Mouse (Mus musculus) intestine, embryonic 15.5 days (tissue): ENCODE data around the gene Tvp23b. TPM values are rescaled to one million over a fixed set of nuclear protein-coding genes. Genes with fewer than 3 reads are reported as not detected.
A peak's percentile ranks its signal among the peaks of the same experiment; 100 is the strongest.

Experiments used
- ATAC-seq: fragments of 200-750 bp; cut with Nextera tagmentation; 2 replicates; pipeline ENCODE4 v1.8.0; 2017; ENCODE audit warnings: moderate TSS enrichment, moderate library complexity
- H3K27ac ChIP-seq: fragments of 300-500 bp; sonication (generic); 2 replicates; pipeline ENCODE4 v1.5.1; 2015; ENCODE audit warnings: mild to moderate bottlenecking, inconsistent platforms
- H3K27me3 ChIP-seq: fragments of 300-500 bp; sonication (generic); replicated peaks from 2 replicates; pipeline ENCODE4 v1.6.1; 2015; ENCODE audit warnings: inconsistent platforms
- H3K36me3 ChIP-seq: fragments of 300-500 bp; sonication (generic); 2 replicates; pipeline ENCODE4 v1.6.1; 2015; ENCODE audit warnings: inconsistent platforms
- H3K4me1 ChIP-seq: fragments of 300-500 bp; sonication (generic); replicated peaks from 2 replicates; pipeline ENCODE4 v1.6.1; 2015; ENCODE audit warnings: inconsistent platforms
- H3K4me2 ChIP-seq: fragments of 300-500 bp; sonication (generic); replicated peaks from 2 replicates; pipeline ENCODE4 v1.6.1; 2015; ENCODE audit warnings: mild to moderate bottlenecking, inconsistent platforms
- H3K4me3 ChIP-seq: fragments of 300-500 bp; sonication (generic); replicated peaks from 2 replicates; pipeline ENCODE4 v1.5.1; 2015; ENCODE audit warnings: inconsistent platforms
- H3K9ac ChIP-seq: fragments of 300-500 bp; sonication (generic); 2 replicates; pipeline ENCODE4 v1.6.1; 2015; ENCODE audit warnings: inconsistent platforms
- H3K9me3 ChIP-seq: fragments of 300-500 bp; sonication (generic); 2 replicates; pipeline ENCODE4 v1.6.1; 2016; ENCODE audit warnings: inconsistent platforms
- WGBS: fragments of 180-500 bp; shearing (Covaris S2); methylation state at CpG from one replicate; pipeline ENCODE4 v1.1.7; 2015; 5-methylcytosine and 5-hydroxymethylcytosine counted together
- polyA plus RNA-seq: library from polyadenylated mRNA; unstranded; fragments of >200 nt; fragmentation: Nextera tagmentation; extraction: Ambion mirVana; gene quantifications from 2 replicates; pipeline ENCODE4 v1.2.1, GENCODE M21; 2015

The Tvp23b gene
- polyA plus RNA-seq, 1 experiment from 2014 or later: 79.6 TPM

- Histone ChIP-seq H3K27ac (no peak overlapping the region), H3K9me3 (no peaks in the 10 kb centered on the region), H3K36me3 (no peaks in the 10 kb centered on the region), H3K4me3 (no peak overlapping the region), H3K4me2 (no peak overlapping the region), H3K4me1 (no peaks in the 10 kb centered on the region), H3K27me3 (no peaks in the 10 kb centered on the region), H3K9ac (no peak overlapping the region)
- ATAC-seq: no peak
- 71% methylated on average over 4 of the region's 4 CpGs for WGBS
Measured at GRCm38 (mm10) chr11:62930574-62930973, 51.3 kb downstream of the Tvp23b start.

- no peaks in the 10 kb centered on the region for H3K36me3 ChIP-seq
- no peaks in the 10 kb centered on the region for H3K9me3 ChIP-seq
- H3K4me3 ChIP-seq: no peak overlapping the region
- H3K27me3 ChIP-seq: no peaks in the 10 kb centered on the region
- H3K4me1 ChIP-seq: no peaks in the 10 kb centered on the region
- no peak overlapping the region for H3K27ac ChIP-seq
- no peak overlapping the region for H3K4me2 ChIP-seq
- no peak overlapping the region for H3K9ac ChIP-seq
- WGBS: 79% methylated on average over 5 of the region's 5 CpGs
- no peak for ATAC-seq
Measured at GRCm38 (mm10) chr11:62931141-62931540, 51.9 kb downstream of the Tvp23b start.

- Histone ChIP-seq H3K9me3 (no peaks in the 10 kb centered on the region), H3K36me3 (no peaks in the 10 kb centered on the region), H3K4me2 (no peak overlapping the region), H3K4me1 (no peaks in the 10 kb centered on the region), H3K27ac (no peak overlapping the region), H3K27me3 (no peaks in the 10 kb centered on the region), H3K4me3 (no peak overlapping the region), H3K9ac (no peak overlapping the region)
- no peak for ATAC-seq
- 91% methylated on average over 9 of the region's 9 CpGs for whole genome bisulfite sequencing
Measured at GRCm38 (mm10) chr11:62933099-62933498, 53.8 kb downstream of the Tvp23b start.

GRCm38 (mm10) chr11:62934795-62935514 lies 55.7 kb downstream of the Tvp23b start:
- Histone ChIP-seq H3K4me3 (no peak overlapping the region), H3K27me3 (no peaks in the 10 kb centered on the region), H3K9ac (no peak overlapping the region), H3K9me3 (no peaks in the 10 kb centered on the region), H3K27ac (no peak overlapping the region), H3K36me3 (no peaks in the 10 kb centered on the region), H3K4me1 (no peaks in the 10 kb centered on the region), H3K4me2 (no peak overlapping the region)
- WGBS: 86% methylated on average over 11 of the region's 11 CpGs
- no peak for ATAC-seq

- Histone ChIP-seq H3K9ac (no peak overlapping the region), H3K27me3 (no peaks in the 10 kb centered on the region), H3K4me2 (no peak overlapping the region), H3K4me1 (no peaks in the 10 kb centered on the region), H3K27ac (no peak overlapping the region), H3K4me3 (no peak overlapping the region), H3K9me3 (no peaks in the 10 kb centered on the region), H3K36me3 (no peaks in the 10 kb centered on the region)
- ATAC-seq: no peak
- WGBS: 75% methylated on average over 6 of the region's 6 CpGs
Measured at GRCm38 (mm10) chr11:62937986-62938385, 58.7 kb downstream of the Tvp23b start.

- Histone ChIP-seq H3K4me3 (no peak overlapping the region), H3K4me1 (no peaks in the 10 kb centered on the region), H3K36me3 (no peaks in the 10 kb centered on the region), H3K9ac (no peak overlapping the region), H3K27me3 (no peaks in the 10 kb centered on the region), H3K27ac (no peak overlapping the region), H3K4me2 (no peak overlapping the region), H3K9me3 (no peaks in the 10 kb centered on the region)
- 69% methylated on average over 5 of the region's 5 CpGs for WGBS
- ATAC-seq: no peak
Measured at GRCm38 (mm10) chr11:62938921-62939320, 59.7 kb downstream of the Tvp23b start.

GRCm38 (mm10) chr11:62940176-62940575 lies 60.9 kb downstream of the Tvp23b start:
- H3K4me1 ChIP-seq: no peaks in the 10 kb centered on the region
- no peaks in the 10 kb centered on the region for H3K27me3 ChIP-seq
- H3K9me3 ChIP-seq: no peaks in the 10 kb centered on the region
- no peak overlapping the region for H3K4me3 ChIP-seq
- 78% methylated on average over 3 of the region's 3 CpGs for WGBS
- ATAC-seq: no peak
- H3K27ac ChIP-seq: no peak overlapping the region
- H3K9ac ChIP-seq: no peak overlapping the region
- no peaks in the 10 kb centered on the region for H3K36me3 ChIP-seq
- no peak overlapping the region for H3K4me2 ChIP-seq

GRCm38 (mm10) chr11:62943538-62943937 lies 64.3 kb downstream of the Tvp23b start:
- no peaks in the 10 kb centered on the region for H3K36me3 ChIP-seq
- H3K4me3 ChIP-seq: no peak overlapping the region
- H3K27ac ChIP-seq: no peak overlapping the region
- H3K4me2 ChIP-seq: no peak overlapping the region
- no peaks in the 10 kb centered on the region for H3K4me1 ChIP-seq
- no peaks in the 10 kb centered on the region for H3K9me3 ChIP-seq
- H3K27me3 ChIP-seq: no peaks in the 10 kb centered on the region
- 69% methylated on average over 6 of the region's 6 CpGs for WGBS
- no peak for ATAC-seq
- H3K9ac ChIP-seq: no peak overlapping the region

- no peak overlapping the region for H3K4me3 ChIP-seq
- no peaks in the 10 kb centered on the region for H3K4me1 ChIP-seq
- 57% methylated on average over 4 of the region's 4 CpGs for WGBS
- H3K9me3 ChIP-seq: no peaks in the 10 kb centered on the region
- no peaks in the 10 kb centered on the region for H3K36me3 ChIP-seq
- H3K4me2 ChIP-seq: no peak overlapping the region
- H3K9ac ChIP-seq: no peak overlapping the region
- H3K27ac ChIP-seq: no peak overlapping the region
- no peaks in the 10 kb centered on the region for H3K27me3 ChIP-seq
- peak; percentile 36; the same call in 1 of the 2 replicates for ATAC-seq
Measured at GRCm38 (mm10) chr11:62945514-62945913, 66.3 kb downstream of the Tvp23b start.

GRCm38 (mm10) chr11:62949548-62949947 lies 70.3 kb downstream of the Tvp23b start:
- WGBS: 88% methylated on average over 1 of the region's 1 CpGs
- no peaks in the 10 kb centered on the region for H3K36me3 ChIP-seq
- H3K9me3 ChIP-seq: no peaks in the 10 kb centered on the region
- H3K9ac ChIP-seq: no peak overlapping the region
- H3K27me3 ChIP-seq: no peaks in the 10 kb centered on the region
- H3K4me1 ChIP-seq: no peaks in the 10 kb centered on the region
- H3K4me3 ChIP-seq: no peak overlapping the region
- H3K4me2 ChIP-seq: no peak overlapping the region
- no peak overlapping the region for H3K27ac ChIP-seq
- no peak for ATAC-seq

- Histone ChIP-seq H3K27me3 (no peaks in the 10 kb centered on the region), H3K4me3 (no peak within 1 kb of the TSS), H3K36me3 (no peaks in the 10 kb centered on the region), H3K4me2 (no peak within 1 kb of the TSS), H3K4me1 (no peaks in the 10 kb centered on the region), H3K27ac (no peak within 1 kb of the TSS), H3K9ac (no peak within 1 kb of the TSS), H3K9me3 (no peaks in the 10 kb centered on the region)
- ATAC-seq: no peak
- 80% methylated on average over 3 of the region's 3 CpGs for WGBS
Measured at GRCm38 (mm10) chr11:62951012-62951411, 71.8 kb downstream of the Tvp23b start, which contains the start of gene Cdrt4. Cdrt4 (plus strand) TSS chr11:62951193.

GRCm38 (mm10) chr11:62954766-62955165 lies 75.5 kb downstream of the Tvp23b start:
- H3K27ac ChIP-seq: no peak overlapping the region
- H3K4me3 ChIP-seq: no peak overlapping the region
- H3K4me2 ChIP-seq: no peak overlapping the region
- no peak for ATAC-seq
- no peaks in the 10 kb centered on the region for H3K4me1 ChIP-seq
- H3K9me3 ChIP-seq: no peaks in the 10 kb centered on the region
- 70% methylated on average over 3 of the region's 3 CpGs for WGBS
- H3K36me3 ChIP-seq: no peaks in the 10 kb centered on the region
- no peaks in the 10 kb centered on the region for H3K27me3 ChIP-seq
- H3K9ac ChIP-seq: no peak overlapping the region

GRCm38 (mm10) chr11:62955186-62955585 lies 75.9 kb downstream of the Tvp23b start:
- H3K9me3 ChIP-seq: no peaks in the 10 kb centered on the region
- no peaks in the 10 kb centered on the region for H3K4me1 ChIP-seq
- 85% methylated on average over 5 of the region's 5 CpGs for WGBS
- no peak overlapping the region for H3K4me2 ChIP-seq
- no peak overlapping the region for H3K4me3 ChIP-seq
- H3K27me3 ChIP-seq: no peaks in the 10 kb centered on the region
- no peaks in the 10 kb centered on the region for H3K36me3 ChIP-seq
- no peak overlapping the region for H3K27ac ChIP-seq
- ATAC-seq: no peak
- no peak overlapping the region for H3K9ac ChIP-seq
